Mouse (Mus musculus) embryonic facial prominence, embryonic 11.5 days (tissue): Measurements from ENCODE around the gene Adsl. TPM values are rescaled to one million over a fixed set of nuclear protein-coding genes. Genes with fewer than 3 reads are reported as not detected.

Experiments used
- ATAC-seq: fragments of 200-750 bp; cut with Nextera tagmentation; replicated peaks from 2 replicates; pipeline ENCODE4 v1.8.0; 2017; ENCODE audit warnings: low read depth; ENCODE audit not compliant: insufficient number of reproducible peaks, low FRiP score, low TSS enrichment
- DNase-seq: peaks from one replicate; pipeline ENCODE4 v3.0.0-alpha.2; 2015; ENCODE audit warnings: low spot score
- H3K27ac ChIP-seq: fragments of 300-500 bp; sonication (generic); replicated peaks from 2 replicates; pipeline ENCODE4 v1.5.1; 2014; ENCODE audit warnings: mild to moderate bottlenecking, low read depth, low read length, control low read depth
- H3K27me3 ChIP-seq: fragments of 300-500 bp; sonication (generic); 2 replicates; pipeline ENCODE4 v1.6.1; 2014; ENCODE audit warnings: mild to moderate bottlenecking, low read length, moderate library complexity, mixed read lengths; ENCODE audit not compliant: control insufficient read depth, insufficient read depth
- H3K36me3 ChIP-seq: fragments of 300-500 bp; sonication (generic); replicated peaks from 2 replicates; pipeline ENCODE4 v1.6.1; 2014; ENCODE audit warnings: low read depth, mild to moderate bottlenecking, low read length, moderate library complexity, mixed read lengths; ENCODE audit not compliant: control insufficient read depth, insufficient read depth
- H3K4me1 ChIP-seq: fragments of 300-500 bp; sonication (generic); 2 replicates; pipeline ENCODE4 v1.6.1; 2014; ENCODE audit warnings: low read length, mixed read lengths; ENCODE audit not compliant: control insufficient read depth, insufficient read depth
- H3K4me2 ChIP-seq: fragments of 300-500 bp; sonication (generic); 2 replicates; pipeline ENCODE4 v1.6.1; 2014; ENCODE audit warnings: low read depth, mild to moderate bottlenecking, control low read depth, low read length, moderate library complexity
- H3K4me3 ChIP-seq: fragments of 300-500 bp; sonication (generic); 2 replicates; pipeline ENCODE4 v1.5.1; 2014; ENCODE audit warnings: low read depth, low read length, control low read depth
- H3K9ac ChIP-seq: fragments of 300-500 bp; sonication (generic); replicated peaks from 2 replicates; pipeline ENCODE4 v1.6.1; 2014; ENCODE audit warnings: mild to moderate bottlenecking, control low read depth, low read length
- H3K9me3 ChIP-seq: fragments of 300-500 bp; sonication (generic); replicated peaks from 2 replicates; pipeline ENCODE4 v1.6.1; 2016; ENCODE audit warnings: mild to moderate bottlenecking, low read length, inconsistent platforms, mixed read lengths; ENCODE audit not compliant: control insufficient read depth
- WGBS: fragments of 180-500 bp; shearing (Covaris S2); extraction: QIAGEN DNeasy Blood & Tissue Kit; methylation state at CpG from one replicate; pipeline ENCODE4 v1.1.7; 2014; 5-methylcytosine and 5-hydroxymethylcytosine counted together
- polyA plus RNA-seq: library from polyadenylated mRNA; unstranded; fragments of >200 nt; fragmentation: Nextera tagmentation; extraction: Ambion mirVana; gene quantifications from 2 replicates; pipeline ENCODE4 v1.2.1, GENCODE M21; 2014

Adsl gene
- polyA plus RNA-seq, 1 experiment from 2014 or later, result 163 TPM

DNA sequence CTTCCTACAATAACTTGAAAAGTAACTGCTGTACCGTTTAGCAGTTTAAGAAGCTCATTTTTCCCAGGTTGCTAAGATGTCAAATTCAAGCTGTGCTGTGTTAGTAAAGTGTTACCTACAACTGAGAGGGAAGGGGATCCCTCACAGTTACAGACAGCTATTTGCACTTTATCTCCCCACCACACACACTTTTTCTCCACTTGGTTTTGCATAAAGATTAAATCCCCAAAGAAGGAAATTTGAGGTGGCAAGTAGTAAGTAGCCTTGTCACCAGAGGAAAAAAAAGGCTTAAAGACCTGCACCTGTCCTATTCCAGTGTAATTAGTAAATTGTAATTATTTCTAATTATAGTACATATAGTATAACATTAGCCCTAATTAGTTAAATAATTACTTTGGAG lies 48.8 kb downstream of the Adsl start:
- WGBS, result 60% methylated on average over 1 of the region's 1 CpGs
- ATAC-seq (no peak), DNase-seq (no peak)
- Histone ChIP-seq H3K4me2 (no peak overlapping the region), H3K27ac (no peak overlapping the region), H3K36me3 (no peaks in the 10 kb centered on the region), H3K4me3 (no peak overlapping the region), H3K27me3 (no peaks in the 10 kb centered on the region), H3K4me1 (no peaks in the 10 kb centered on the region), H3K9ac (no peak overlapping the region), H3K9me3 (no peaks in the 10 kb centered on the region)

DNA sequence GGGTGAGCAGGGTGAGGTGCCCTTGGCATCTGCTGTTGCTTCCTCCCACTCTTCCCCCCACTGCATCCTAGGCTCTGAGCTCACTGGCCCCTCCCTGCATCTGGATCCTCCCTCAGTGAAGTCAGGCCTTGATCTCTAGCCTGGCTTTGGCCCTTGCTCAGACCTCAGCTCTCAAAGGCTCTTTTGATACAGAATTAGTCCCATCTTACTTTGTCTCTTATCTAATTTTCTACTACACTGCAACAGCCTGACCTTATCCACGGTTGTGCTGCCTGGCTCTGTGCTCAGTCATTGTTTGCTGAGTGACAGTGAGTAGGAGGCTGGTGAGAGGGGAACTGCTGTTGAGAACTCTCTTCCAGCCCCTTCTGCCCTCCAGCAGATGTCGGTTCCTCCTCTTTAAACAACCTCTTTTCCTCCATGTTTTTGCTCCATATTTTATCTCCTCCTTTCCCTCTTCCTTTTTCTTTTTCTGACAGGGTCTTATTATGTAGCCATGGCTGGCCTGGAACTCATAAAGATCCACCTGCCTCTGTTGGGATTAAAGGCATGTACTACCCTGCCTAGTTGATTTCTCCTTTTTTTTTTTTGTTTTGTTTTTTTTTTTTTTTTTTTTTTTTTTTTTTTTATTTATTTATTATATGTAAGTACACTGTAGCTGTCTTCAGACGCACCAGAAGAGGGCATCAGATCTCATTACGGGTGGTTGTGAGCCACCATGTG lies 52.3 kb downstream of the Adsl start:
- ATAC-seq, result 0 out of 2 replicates have a peak, but pooled peaks have one; percentile 23
- H3K27ac ChIP-seq, result no peak overlapping the region
- 51% methylated on average over 4 of the region's 4 CpGs for WGBS

DNA sequence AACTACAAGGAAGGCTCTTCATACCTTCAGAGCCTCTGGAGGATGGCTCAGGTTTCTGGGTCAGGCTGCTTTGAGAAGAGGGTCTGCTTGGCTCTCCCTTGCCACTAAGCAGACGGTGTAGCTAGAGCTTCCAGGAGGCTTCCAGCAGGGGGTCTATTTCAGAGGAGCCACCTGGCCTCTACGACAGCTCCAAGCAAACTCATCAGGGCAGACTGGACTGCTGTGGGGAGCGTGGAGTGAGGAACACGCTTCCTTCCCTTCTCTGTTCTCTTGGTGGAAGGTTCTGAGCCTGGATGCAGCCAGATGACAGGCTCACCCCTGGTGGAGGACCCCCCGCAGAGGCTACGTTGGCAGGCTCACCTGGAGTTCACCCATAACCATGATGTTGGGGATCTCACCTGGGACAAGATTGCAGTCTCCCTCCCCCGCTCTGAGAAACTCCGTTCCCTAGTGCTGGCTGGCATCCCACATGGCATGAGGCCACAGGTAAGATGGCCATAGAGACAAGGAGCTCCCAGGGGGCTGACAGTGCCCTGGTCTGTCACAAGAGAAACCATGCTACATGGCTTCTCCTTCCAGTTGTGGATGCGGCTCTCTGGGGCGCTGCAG lies 57.9 kb downstream of the Adsl start:
- ATAC-seq (no peak), DNase-seq (no peak)
- Histone ChIP-seq H3K27me3 (no peaks in the 10 kb centered on the region), H3K27ac (no peak overlapping the region), H3K4me3 (no peak overlapping the region), H3K4me1 (no peaks in the 10 kb centered on the region), H3K9me3 (no peaks in the 10 kb centered on the region), H3K4me2 (no peak overlapping the region), H3K9ac (no peak overlapping the region), H3K36me3 (no peaks in the 10 kb centered on the region; the same call in 1 of the 2 replicates)
- WGBS, result 82% methylated on average over 10 of the region's 10 CpGs

More for the DNA sequence above, 52.3 kb downstream of the Adsl start:
- no peak overlapping the region for H3K4me3 ChIP-seq
- no peak for DNase-seq
- H3K27me3 ChIP-seq, result no peaks in the 10 kb centered on the region
- no peaks in the 10 kb centered on the region for H3K4me1 ChIP-seq
- no peak overlapping the region for H3K9ac ChIP-seq
- no peaks in the 10 kb centered on the region for H3K9me3 ChIP-seq
- H3K4me2 ChIP-seq, result no peak overlapping the region
- no peaks in the 10 kb centered on the region for H3K36me3 ChIP-seq

DNA sequence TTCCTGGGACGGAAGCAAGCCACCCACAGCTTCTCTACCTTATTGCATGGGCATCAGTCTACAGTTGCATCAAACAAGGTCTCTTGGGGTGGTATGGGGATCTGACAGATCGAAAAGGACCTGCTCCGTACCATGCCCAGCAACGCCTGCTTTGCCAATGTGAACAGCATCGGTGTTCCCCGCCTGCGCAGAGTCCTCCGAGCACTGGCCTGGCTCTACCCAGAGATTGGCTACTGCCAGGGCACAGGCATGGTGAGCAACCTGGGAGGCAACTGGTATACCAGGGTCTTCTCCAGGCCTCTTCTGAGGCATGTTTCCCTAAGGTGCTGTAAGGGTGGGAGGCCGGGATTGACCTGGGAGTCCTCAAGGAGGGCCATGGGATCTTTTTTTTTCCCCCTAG lies 59.0 kb downstream of the Adsl start:
- H3K4me3 ChIP-seq, result no peak overlapping the region
- no peaks in the 10 kb centered on the region for H3K9me3 ChIP-seq
- 95% methylated on average over 9 of the region's 9 CpGs for WGBS
- H3K9ac ChIP-seq, result no peak overlapping the region
- no peak for ATAC-seq
- H3K27ac ChIP-seq, result no peak overlapping the region
- DNase-seq, result no peak
- H3K4me2 ChIP-seq, result no peak overlapping the region
- no peaks in the 10 kb centered on the region for H3K4me1 ChIP-seq
- H3K36me3 ChIP-seq, result no peaks in the 10 kb centered on the region; the same call in 1 of the 2 replicates
- H3K27me3 ChIP-seq, result no peaks in the 10 kb centered on the region

DNA sequence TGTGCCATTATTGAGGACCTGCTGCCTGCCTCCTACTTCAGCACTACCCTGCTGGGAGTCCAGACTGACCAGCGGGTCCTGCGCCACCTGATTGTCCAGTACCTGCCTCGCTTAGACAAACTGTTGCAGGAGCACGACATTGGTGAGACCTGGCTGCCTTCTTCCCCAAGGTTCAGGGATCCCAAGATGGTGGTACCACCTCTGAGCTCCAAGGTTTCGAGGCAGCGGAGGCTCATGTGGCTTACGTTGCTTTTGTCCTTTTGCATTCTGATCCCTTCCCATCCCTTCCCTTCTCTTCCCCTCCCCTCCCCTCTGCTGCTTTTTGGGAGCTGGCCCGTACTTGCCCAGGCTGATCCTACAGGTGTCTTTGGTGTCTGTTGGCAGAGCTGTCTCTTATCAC lies 59.6 kb downstream of the Adsl start:
- no peaks in the 10 kb centered on the region for H3K4me1 ChIP-seq
- H3K27me3 ChIP-seq, result no peaks in the 10 kb centered on the region
- no peaks in the 10 kb centered on the region for H3K9me3 ChIP-seq
- H3K4me3 ChIP-seq, result no peak overlapping the region
- H3K27ac ChIP-seq, result no peak overlapping the region
- no peak overlapping the region for H3K4me2 ChIP-seq
- no peaks in the 10 kb centered on the region; the same call in 1 of the 2 replicates for H3K36me3 ChIP-seq
- no peak for ATAC-seq
- H3K9ac ChIP-seq, result no peak overlapping the region
- WGBS, result 86% methylated on average over 8 of the region's 8 CpGs
- DNase-seq, result no peak

DNA sequence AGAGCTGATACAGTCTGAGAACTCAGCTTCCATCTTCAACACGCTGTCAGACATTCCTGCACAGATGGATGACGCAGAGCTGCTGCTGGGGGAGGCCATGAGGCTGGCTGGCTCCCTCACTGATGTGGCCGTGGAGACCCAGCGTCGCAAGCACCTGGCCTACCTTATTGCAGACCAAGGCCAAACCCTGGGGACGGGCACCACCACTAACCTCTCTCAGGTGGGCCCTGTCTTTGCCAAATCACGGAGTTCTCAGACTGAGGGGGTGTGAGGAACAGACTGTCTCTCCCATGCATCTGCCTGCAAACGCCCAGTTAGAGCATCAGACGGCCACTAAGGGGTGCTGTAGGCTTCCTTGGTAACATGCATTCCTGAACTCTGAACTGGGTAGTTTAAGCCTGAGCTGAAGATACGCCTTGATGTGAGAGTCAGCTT lies 60.4 kb downstream of the Adsl start:
- Histone ChIP-seq H3K9me3 (no peaks in the 10 kb centered on the region), H3K4me2 (no peak overlapping the region), H3K4me1 (no peaks in the 10 kb centered on the region), H3K27me3 (no peaks in the 10 kb centered on the region), H3K27ac (no peak overlapping the region), H3K4me3 (no peak overlapping the region), H3K36me3 (no peaks in the 10 kb centered on the region; the same call in 1 of the 2 replicates), H3K9ac (no peak overlapping the region)
- 56% methylated on average over 10 of the region's 10 CpGs for WGBS
- peak; percentile 39 for DNase-seq
- no peak for ATAC-seq

DNA sequence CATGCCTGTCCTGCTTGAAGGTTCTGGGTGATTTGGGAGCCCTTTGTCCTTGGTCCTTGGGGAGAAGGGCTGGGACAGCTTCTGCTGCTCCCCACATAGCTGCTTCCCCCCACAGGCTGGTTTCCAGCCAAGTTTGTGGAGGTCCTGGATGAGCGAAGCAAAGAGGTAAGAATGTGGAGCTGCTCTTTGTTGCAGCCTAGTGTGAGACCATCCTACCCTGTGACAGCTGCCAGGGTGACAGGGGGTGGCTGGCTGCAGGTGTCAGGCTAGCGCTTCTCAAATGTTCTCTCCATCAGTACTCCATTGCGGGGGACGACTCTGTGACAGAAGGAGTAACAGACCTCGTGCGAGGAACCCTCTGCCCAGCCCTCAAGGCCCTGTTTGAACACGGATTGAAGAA lies 61.8 kb downstream of the Adsl start:
- Histone ChIP-seq H3K4me1 (no peaks in the 10 kb centered on the region), H3K36me3 (no peaks in the 10 kb centered on the region; the same call in 1 of the 2 replicates), H3K27me3 (no peaks in the 10 kb centered on the region), H3K9me3 (no peaks in the 10 kb centered on the region), H3K4me2 (no peak overlapping the region), H3K4me3 (no peak overlapping the region), H3K9ac (no peak overlapping the region), H3K27ac (no peak overlapping the region)
- ATAC-seq, result no peak
- 92% methylated on average over 7 of the region's 7 CpGs for WGBS
- DNase-seq, result no peak

DNA sequence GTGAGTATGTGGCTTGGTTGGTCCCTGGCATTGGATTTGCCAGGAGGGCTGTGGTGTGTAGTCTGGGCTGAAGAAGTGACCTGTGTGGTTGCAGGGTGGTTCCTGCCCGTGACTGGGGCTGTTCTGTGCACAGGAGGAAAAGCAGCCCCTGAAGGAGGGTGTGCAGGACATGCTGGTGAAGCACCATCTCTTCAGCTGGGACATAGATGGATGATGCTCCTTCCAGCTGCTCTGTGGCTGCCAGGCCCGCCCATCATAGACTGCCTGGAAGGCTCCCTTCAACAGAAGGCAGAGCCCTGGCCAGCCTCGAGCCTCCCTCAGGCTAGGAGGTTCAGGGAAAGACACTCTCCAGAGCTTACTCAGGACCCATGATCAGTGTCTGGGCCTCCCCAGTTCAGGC lies 63.2 kb downstream of the Adsl start:
- no peak overlapping the region for H3K27ac ChIP-seq
- 57% methylated on average over 3 of the region's 3 CpGs for WGBS
- H3K9ac ChIP-seq, result no peak overlapping the region
- H3K9me3 ChIP-seq, result no peaks in the 10 kb centered on the region
- H3K4me3 ChIP-seq, result no peak overlapping the region
- H3K4me1 ChIP-seq, result no peaks in the 10 kb centered on the region
- no peaks in the 10 kb centered on the region for H3K27me3 ChIP-seq
- DNase-seq (no peak), ATAC-seq (no peak)
- H3K36me3 ChIP-seq, result no peaks in the 10 kb centered on the region; the same call in none of the 2 replicates
- H3K4me2 ChIP-seq, result no peak overlapping the region
